Mouse (Mus musculus) kidney, postnatal 36 days (tissue): ENCODE data around the gene 4930438A08Rik.
"Not testable (repeated sequence)": the region's sequence is repeated elsewhere in the genome, so short reads cannot be mapped to it uniquely, and the experiment has no call there.

Experiments used
- DNase-seq, 2 experiments: peaks; one replicate each; pipeline ENCODE4 v3.0.0; 2021 to 2022; ENCODE audit warnings: mixed read lengths in 2 of 2

The 4930438A08Rik gene

DNA sequence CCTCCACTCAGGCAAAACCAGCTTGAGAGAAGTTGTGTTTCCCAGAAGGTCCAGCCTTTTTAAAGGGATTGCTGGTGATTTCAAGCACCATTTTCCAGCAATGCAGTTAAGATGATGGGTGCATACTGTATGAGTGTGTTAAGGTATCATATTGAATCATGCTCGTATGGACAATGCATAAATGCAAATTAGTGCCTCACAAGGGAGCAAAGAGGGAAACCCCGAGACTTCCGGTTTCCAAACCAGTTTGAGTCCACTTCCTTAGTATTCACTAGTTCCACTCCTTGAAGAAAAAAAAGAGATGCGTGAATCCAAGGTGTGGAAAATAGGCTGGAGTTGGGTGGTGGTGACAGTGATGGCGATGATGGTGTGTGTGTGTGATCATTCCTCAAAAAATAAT lies 7.9 kb downstream of the 4930438A08Rik start:
- no peak for DNase-seq

- DNase-seq = no peak
Measured at GRCm38 (mm10) chr11:58289992-58290682, 15.5 kb downstream of the 4930438A08Rik start.

- DNase-seq = no peak
Measured at GRCm38 (mm10) chr11:58290812-58291211, 16.2 kb downstream of the 4930438A08Rik start.

DNA sequence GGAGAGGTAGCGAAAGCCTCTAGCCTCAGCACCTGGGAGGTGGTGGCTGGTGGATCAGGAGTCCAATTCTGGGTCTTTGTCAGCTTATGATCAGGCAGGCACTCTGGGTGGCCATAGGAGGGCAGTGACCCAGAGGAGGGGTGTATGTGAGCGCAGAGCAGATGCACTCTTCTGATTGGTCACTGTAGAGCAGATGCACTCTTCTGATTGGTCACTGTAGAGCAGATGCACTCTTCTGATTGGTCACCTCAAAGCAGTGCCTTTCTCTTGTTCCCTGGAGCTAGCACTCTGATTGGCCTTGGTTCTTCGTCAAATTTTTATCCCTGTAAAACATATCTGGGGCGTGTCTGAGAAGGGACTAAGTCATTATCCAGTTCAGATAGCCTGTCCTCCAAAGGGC lies 18.2 kb downstream of the 4930438A08Rik start:
- DNase-seq = no peak

DNA sequence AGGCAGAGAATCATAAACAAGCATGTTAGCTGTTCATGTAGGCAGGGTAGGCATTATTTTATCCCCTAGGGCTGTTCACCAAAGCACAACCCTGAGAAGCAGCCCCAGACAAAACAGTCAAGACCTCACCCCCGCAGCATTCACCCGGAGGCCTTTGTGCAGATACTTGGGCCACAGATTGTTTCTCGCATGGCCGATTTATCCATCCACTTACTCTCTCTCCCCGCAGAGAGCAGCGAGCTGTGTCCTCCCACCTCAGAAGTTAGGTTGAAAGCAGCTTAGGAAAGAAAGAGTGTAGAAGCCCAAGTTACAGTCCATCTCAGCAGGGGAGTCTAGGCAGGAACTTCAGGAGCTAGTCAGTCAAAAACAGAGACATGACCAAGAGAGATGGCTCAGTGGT lies 22.8 kb downstream of the 4930438A08Rik start:
- no peak for DNase-seq

DNA sequence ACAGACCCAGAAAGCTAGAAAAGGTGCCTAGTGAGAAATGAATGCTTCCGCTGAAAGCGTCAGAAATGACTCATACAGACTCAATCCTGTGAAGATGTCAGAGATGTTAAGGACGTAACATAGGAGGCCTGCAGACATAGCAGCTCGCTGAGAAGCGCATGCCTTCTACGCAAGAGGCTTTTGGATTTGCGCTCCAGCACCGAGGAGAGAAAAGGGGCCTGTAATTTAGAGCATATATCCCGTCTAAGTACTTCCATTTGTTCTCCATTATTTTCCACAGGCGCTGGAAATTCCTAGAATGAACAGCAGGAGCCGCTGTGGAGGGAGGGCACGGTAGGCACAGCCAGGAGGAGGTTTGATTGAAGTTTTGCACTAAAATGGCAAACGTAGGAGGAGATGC lies 26.5 kb downstream of the 4930438A08Rik start:
- peak; percentile 66 to 84 for DNase-seq

DNA sequence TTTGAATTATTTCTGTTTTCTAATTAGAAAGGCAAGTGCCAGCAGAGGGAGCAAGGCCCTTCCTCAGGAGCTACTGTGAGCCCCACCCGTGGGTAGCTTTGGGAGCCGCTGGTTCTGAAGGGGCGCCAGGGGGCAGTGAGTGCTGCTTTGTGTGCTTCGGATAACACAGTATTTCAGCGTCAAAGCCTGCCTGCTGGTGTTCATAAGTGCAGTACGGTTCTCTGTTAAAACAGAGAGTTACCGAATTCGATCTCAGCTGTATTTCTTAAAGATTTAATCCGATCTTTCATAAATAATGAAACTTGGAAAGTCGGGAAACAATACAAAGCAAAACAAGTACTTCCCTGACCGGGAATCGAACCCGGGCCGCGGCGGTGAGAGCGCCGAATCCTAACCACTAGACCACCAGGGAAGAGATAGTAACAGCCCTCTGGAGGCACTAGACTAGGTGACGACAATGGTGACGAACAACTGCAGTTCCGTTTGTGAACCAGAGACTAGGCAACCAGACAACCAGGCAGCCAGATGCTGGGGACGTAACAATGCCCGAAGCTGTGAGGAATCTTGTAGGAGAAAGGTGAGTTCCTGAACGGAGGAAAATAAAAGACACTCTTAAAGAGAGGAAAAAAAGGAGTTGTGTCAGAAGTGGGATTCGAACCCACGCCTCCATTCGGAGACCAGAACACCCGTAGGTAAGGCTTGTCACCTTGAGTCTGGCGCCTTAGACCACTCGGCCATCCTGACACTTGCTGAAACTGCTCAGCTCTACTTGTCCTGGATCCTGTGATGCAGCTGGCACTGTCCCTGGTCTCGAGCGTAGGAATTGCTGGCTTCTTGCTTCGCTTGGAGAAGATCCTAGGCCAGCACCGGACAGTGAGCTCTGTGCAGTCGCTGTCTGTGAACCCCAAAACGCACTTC lies 27.5 kb downstream of the 4930438A08Rik start:
- peak; percentile 96 to 97 for DNase-seq

- DNase-seq = no peak
Measured at GRCm38 (mm10) chr11:58302774-58303445, 28.3 kb downstream of the 4930438A08Rik start.

GRCm38 (mm10) chr11:58303594-58303993 lies 29.0 kb downstream of the 4930438A08Rik start:
- no peak for DNase-seq

GRCm38 (mm10) chr11:58305299-58305698 lies 30.7 kb downstream of the 4930438A08Rik start:
- DNase-seq = not testable (repeated sequence)

DNA sequence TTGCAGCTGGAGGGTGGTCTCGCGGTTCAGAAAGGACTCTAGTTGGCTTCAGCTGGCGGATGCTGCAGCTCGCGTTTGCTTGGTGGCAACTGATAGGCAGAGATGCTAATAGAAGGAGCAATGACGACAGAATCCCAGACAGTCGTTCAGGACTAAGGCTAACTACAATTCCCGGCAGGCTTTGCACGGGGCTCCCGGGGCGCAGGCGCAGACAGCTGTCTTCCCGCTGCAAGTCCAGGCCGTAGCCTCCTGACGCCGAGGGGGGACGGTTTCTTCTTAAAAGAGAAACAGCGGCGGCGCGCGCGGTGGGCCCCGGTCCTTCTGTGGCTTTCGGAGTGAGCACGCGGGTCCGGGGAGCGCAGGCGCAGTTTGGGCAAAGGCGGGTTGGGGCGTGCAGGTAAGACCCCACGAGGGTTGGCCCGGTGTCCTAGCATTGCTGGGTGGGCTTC lies 32.3 kb downstream of the 4930438A08Rik start, which contains the start of gene Zfp692:
Gene Zfp692, plus strand, starts transcription at position 210 of the 449 bp plus-strand sequence.
- peak; percentile 97 for DNase-seq

DNA sequence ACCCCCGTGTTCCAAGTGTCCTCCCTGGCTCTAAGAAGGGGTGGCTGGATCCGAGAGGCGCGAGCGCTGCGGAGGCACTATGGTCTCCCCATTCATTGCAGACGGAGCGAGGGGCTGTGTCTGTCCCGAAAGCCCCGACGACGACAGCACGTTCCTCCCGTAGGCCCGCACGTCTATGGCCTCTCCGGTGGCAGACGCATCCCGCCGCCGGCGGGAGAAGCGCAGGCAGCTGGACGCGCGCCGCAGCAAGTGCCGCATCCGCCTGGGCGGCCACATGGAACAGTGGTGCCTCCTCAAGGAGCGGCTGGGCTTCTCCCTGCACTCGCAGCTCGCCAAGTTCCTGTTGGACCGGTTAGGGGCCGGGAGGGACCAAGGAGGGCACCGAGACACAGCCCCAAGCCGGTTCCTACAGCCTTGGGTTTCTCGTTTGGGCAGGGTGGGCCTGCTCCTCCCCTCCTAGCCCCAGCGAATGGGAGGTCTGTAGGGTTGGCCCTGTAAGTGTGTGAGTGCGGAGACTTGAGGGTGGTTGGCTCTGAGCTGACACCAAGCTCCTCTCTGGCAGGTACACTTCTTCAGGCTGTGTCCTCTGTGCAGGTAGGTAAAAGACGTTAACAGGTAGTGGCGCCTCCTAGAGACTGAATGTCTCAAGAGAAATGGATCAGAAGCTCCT lies 32.9 kb downstream of the 4930438A08Rik start:
- DNase-seq = peak; percentile 65 to 76

DNA sequence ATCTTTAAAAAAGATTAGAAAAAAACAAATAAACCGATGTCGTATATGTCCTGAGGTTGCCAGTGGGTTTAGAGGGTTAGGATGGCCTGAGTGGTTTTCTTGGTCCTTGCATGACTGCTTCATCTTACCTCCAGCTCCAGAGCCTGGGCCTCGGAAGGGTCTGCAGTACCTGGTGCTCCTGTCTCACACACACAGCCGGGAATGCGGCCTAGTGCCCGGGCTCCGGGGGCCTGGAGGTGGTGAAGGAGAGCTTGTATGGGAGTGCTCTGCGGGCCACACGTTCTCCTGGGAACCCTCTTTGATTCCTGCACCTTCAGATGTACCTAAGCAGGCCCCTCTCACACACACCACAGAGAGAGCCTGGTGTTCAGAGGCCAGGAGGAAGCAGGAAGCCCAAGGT lies 34.1 kb downstream of the 4930438A08Rik start:
- DNase-seq = no peak

DNA sequence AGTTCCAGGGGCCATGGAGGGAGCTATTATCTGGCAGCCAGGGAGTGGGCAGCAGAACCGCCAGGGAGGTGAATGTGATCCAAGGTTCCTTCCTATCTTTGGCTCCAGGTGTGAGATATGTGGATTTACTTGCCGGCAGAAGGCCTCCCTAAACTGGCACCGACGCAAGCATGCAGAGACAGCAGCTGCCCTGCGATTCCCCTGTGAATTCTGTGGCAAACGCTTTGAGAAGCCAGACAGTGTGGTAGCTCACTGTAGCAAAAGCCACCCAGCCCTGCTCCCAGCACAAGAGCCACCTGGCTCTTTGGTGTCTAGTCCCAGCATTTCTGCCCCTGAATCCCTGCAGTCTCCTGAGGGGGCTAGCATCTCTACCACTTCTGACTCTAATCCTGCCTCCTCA lies 39.5 kb downstream of the 4930438A08Rik start:
- DNase-seq = no peak

GRCm38 (mm10) chr11:58315536-58316168 lies 41.1 kb downstream of the 4930438A08Rik start:
- no peak for DNase-seq

DNA sequence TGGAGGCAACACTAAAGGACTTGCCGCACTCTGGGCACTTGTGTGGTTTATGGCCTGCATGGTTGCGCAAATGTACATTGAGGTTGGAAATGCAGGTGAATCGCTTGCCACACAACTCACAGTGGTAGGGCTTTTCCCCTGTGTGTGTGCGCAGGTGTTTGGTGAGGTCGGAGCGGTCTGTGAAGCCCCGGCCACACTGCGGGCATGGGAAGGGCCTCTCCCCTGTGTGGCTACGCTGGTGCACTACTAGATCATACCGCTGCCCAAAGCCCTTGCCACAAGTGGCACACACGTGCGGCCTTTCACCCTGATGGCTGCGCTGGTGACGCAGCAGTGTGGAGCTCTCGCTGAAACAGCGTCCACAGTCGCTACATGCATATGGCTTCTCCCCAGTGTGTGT lies 41.7 kb downstream of the 4930438A08Rik start:
- no peak for DNase-seq

GRCm38 (mm10) chr11:58316768-58317390 lies 42.3 kb downstream of the 4930438A08Rik start:
- no peak for DNase-seq

- DNase-seq = peak; percentile 99
Measured at GRCm38 (mm10) chr11:58322824-58323569, 48.4 kb downstream of the 4930438A08Rik start.

DNA sequence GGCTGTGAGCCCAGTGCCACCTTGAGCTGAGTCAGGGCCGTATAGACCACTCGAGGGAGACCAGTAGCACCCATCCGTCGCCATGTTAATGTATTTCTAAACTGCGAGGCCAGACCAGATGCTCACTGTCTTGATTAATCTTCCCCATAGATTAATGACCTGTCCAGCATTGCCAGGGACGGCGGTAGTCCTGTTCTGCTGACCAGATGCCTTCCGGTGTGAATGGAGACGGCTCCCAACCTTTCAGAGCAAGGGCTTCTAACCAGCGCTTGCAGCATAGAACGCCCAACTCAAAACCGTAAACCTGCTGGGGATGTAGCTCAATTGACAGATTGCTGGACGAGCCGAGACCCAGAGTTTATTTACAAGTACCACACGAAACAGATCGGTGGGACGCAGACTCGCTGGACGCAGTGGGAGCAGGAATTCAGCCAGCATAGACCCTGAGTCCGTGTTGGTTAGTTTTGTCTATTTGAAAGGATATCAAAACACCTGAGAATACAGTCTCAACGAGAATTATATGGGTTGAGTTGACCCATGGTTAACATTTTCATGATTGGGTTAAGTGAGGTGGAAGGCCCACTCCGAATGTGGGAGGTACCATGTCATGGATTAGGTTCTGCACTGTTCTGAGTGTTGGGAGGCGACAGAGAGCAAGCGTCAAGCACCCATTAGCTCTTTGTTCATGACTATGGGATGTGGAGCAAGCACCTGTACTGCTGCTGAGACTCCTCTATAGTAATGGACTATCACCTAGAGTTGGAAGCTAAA lies 49.2 kb downstream of the 4930438A08Rik start:
- peak in 1 of 2 experiments; percentile 11 for DNase-seq
